Mouse (Mus musculus): ENCODE results near the gene Dock10.

- TF ChIP-seq TCF12 (IDR thresholded peaks at IDR 0.05; ENCODE audit: insufficient read depth, poor library complexity, severe bottlenecking): no peak
- TF ChIP-seq POLR2A (IDR thresholded peaks at IDR 0.05; ENCODE audit: insufficient read length, low read depth): no peak
- TF ChIP-seq POLR2AphosphoS2 (IDR thresholded peaks at IDR 0.05; ENCODE audit: insufficient read length, low read depth): no peak
- no peak for TF ChIP-seq MAX (IDR thresholded peaks at IDR 0.05; ENCODE audit: low read depth)
- TF ChIP-seq MYOG (IDR thresholded peaks at IDR 0.05; ENCODE audit: control insufficient read depth in 1 of 3, insufficient read depth in 1 of 3, insufficient read length in 2 of 3, low read depth in 2 of 3): no peak
These were observed 101.9 kb downstream of the Dock10 start for GRCm38 (mm10) chr1:80656389-80656788.
